Mouse (Mus musculus) cerebellum, adult 2 months (tissue): ENCODE measurements around the gene Notch2.

Experiments
- CTCF ChIP-seq: fragments of 200-500 bp; IDR thresholded peaks from 2 replicates; pipeline ENCODE4 v1.5.1; 2011; ENCODE audit warnings: low read depth, mild to moderate bottlenecking, control low read depth, low read length, moderate library complexity, borderline replicate concordance; ENCODE audit not compliant: insufficient read depth
- POLR2A ChIP-seq: fragments of 200-500 bp; IDR thresholded peaks from 2 replicates; pipeline ENCODE4 v1.6.1; 2011; ENCODE audit warnings: low read length, control low read depth, borderline replicate concordance; ENCODE audit not compliant: insufficient read depth

GRCm38 (mm10) chr3:98006046-98006691 is 7.2 kb upstream of the Notch2 start:
- TF ChIP-seq CTCF = no peak
- TF ChIP-seq POLR2A = no peak
